Mouse (Mus musculus): ENCODE data around the gene Psmb11. TPM values are rescaled to one million over a fixed set of nuclear protein-coding genes. Genes with fewer than 3 reads are reported as not detected.

Psmb11 gene
- polyA plus RNA-seq, 1 experiment from 2014 or later, result 0.68 TPM

DNA sequence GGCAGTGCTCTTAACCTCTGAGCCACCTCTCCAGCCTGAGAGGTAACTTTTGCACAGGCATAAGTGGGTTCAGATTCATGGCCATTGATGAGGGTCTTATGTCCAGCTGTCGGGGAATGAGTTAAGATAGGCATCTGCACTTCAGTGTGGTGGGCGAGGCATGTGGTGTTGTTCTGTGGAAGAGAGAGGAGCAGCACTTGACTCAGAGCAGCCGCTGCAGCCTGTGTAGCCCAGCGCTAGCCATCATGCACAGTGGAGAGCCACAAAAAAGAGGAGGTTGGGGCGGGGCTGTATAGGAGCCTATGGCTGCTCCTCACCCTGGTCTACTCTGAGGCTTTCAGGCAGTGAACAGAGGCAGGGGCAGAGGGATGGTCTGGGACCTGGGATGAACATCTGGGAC, 6.9 kb downstream of the Psmb11 start:
- H3K27ac ChIP-seq (replicated peaks), result no peak overlapping the region

GRCm38 (mm10) chr14:54629797-54630196, 8.6 kb downstream of the Psmb11 start:
- H3K9me3 ChIP-seq, result no peaks in the 10 kb centered on the region
- WGBS, result 82% methylated on average over 2 of the region's 2 CpGs
- peaks cover 36% of the 10 kb centered on the region for H3K36me3 ChIP-seq
- ATAC-seq (ENCODE audit: extremely low read depth, insufficient number of reproducible peaks, low FRiP score, low TSS enrichment), result no peak
- H3K4me2 ChIP-seq, result no peak overlapping the region
- H3K27me3 ChIP-seq (replicated peaks), result no peaks in the 10 kb centered on the region; the same call in 1 of the 2 replicates
- H3K9ac ChIP-seq, result no peak overlapping the region
- no peak overlapping the region for H3K4me3 ChIP-seq
- H3K27ac ChIP-seq (replicated peaks), result no peak overlapping the region
- no peaks in the 10 kb centered on the region for H3K4me1 ChIP-seq

More for the DNA sequence above, 6.9 kb downstream of the Psmb11 start:
- H3K36me3 ChIP-seq, result peaks cover 23% of the 10 kb centered on the region
- WGBS, result 62% methylated on average over 5 of the region's 5 CpGs
- no peaks in the 10 kb centered on the region for H3K4me1 ChIP-seq
- no peaks in the 10 kb centered on the region for H3K9me3 ChIP-seq
- no peaks in the 10 kb centered on the region; the same call in 1 of the 2 replicates for H3K27me3 ChIP-seq (replicated peaks)
- H3K4me3 ChIP-seq, result no peak overlapping the region
- H3K9ac ChIP-seq, result no peak overlapping the region
- H3K4me2 ChIP-seq, result no peak overlapping the region
- ATAC-seq (ENCODE audit: extremely low read depth, insufficient number of reproducible peaks, low FRiP score, low TSS enrichment), result no peak

DNA sequence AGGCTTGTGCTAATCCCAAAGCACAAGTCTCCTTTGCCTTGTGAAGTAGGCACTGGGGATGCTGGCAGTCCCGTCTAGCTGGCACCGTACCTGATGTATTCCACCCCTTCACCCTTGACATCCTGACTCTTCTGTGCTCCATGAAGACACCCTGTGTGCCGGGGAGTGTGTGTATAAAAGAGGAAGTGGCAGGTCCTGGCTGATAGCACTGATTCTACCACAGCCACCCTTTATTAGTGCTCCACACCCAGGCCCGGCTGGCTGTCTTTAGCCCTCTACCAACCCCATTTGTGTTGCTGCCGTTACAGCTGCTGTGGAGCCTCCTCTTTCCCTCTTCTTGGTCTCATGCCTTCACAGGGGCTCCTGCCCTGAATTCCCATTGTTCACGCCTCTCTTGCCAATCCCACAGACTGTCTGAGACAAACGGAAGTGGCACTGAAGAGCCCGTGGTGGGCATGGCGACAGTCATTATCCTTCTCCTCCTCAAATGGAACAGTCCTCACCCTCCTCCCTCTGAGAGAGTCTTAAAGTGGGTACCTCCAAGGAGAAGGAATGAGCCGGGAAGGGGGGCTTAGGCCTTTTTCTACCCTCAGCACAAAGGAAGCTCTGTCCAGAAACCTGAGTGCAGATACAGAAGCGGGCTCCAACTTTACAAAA, 9.5 kb downstream of the Psmb11 start:
- Histone ChIP-seq H3K9ac (no peak overlapping the region), H3K27me3 (replicated peaks) (no peaks in the 10 kb centered on the region; the same call in 1 of the 2 replicates), H3K4me2 (no peak overlapping the region), H3K9me3 (no peaks in the 10 kb centered on the region), H3K36me3 (peaks cover 41% of the 10 kb centered on the region), H3K27ac (replicated peaks) (no peak overlapping the region), H3K4me3 (no peak overlapping the region), H3K4me1 (no peaks in the 10 kb centered on the region)
- WGBS, result 78% methylated on average over 11 of the region's 11 CpGs
- ATAC-seq (ENCODE audit: extremely low read depth, insufficient number of reproducible peaks, low FRiP score, low TSS enrichment), result no peak

DNA sequence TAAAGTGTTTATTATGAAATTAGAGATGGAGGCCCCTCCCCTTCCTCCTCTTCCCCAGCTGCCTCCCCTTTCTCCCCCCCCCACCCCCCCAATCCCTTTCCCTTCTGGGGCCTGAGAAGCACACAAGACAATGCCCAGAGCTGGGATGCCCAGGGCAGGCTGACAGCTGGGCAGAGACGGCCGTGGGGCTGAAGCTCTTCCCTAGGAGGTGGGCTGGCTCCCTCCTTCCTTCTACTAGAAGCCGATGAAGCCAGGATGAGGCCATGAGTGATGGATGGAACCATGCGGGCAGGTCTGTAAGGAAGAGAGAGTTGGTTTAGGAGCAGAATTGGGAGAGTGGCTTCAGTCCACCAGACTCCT, 10.0 kb downstream of the Psmb11 start:
- ATAC-seq (ENCODE audit: extremely low read depth, insufficient number of reproducible peaks, low FRiP score, low TSS enrichment), result no peak
- H3K9ac ChIP-seq, result peak overlapping the region; percentile 19; the same call in 1 of the 2 replicates
- H3K4me2 ChIP-seq, result no peak overlapping the region
- H3K9me3 ChIP-seq, result no peaks in the 10 kb centered on the region
- H3K4me3 ChIP-seq, result no peak overlapping the region
- peaks cover 46% of the 10 kb centered on the region for H3K36me3 ChIP-seq
- WGBS, result 78% methylated on average over 4 of the region's 4 CpGs
- no peak overlapping the region for H3K27ac ChIP-seq (replicated peaks)
- no peaks in the 10 kb centered on the region for H3K27me3 ChIP-seq (replicated peaks)
- no peaks in the 10 kb centered on the region for H3K4me1 ChIP-seq

GRCm38 (mm10) chr14:54632252-54632651, 11.0 kb downstream of the Psmb11 start:
- H3K9ac ChIP-seq, result no peak overlapping the region
- H3K27ac ChIP-seq (replicated peaks), result no peak overlapping the region
- peaks cover 57% of the 10 kb centered on the region for H3K36me3 ChIP-seq
- no peak overlapping the region for H3K4me3 ChIP-seq
- H3K9me3 ChIP-seq, result no peaks in the 10 kb centered on the region
- no peak overlapping the region for H3K4me2 ChIP-seq
- 85% methylated on average over 37 of the region's 37 CpGs for WGBS
- no peaks in the 10 kb centered on the region for H3K4me1 ChIP-seq
- no peaks in the 10 kb centered on the region for H3K27me3 ChIP-seq (replicated peaks)
- no peak for ATAC-seq (ENCODE audit: extremely low read depth, insufficient number of reproducible peaks, low FRiP score, low TSS enrichment)

DNA sequence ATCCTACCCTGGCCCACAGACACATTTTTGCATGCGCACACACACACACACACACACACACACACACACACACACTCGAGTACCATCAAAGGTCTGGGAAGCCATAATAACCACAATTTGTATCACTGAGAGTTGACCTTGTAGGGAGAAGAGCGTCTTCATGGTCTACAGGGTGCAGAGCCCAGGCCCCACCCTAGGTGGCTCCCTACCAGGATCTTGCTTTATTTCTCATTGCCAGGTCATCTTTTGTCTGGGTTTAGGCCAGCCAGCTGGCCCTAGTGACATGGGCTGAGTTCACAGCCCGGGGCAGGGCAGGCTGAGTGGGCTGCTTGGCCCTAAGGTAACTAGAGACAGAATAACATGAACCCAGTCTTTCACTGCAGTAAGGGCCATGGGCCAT, 12.9 kb downstream of the Psmb11 start:
- H3K27me3 ChIP-seq (replicated peaks), result 0 out of 2 replicates have a peak, but pooled peaks cover under 1% of the 10 kb centered on the region
- H3K4me1 ChIP-seq, result no peaks in the 10 kb centered on the region
- 78% methylated on average over 4 of the region's 4 CpGs for WGBS
- no peak overlapping the region for H3K9ac ChIP-seq
- no peak overlapping the region for H3K4me3 ChIP-seq
- H3K27ac ChIP-seq (replicated peaks), result no peak overlapping the region
- peaks cover 73% of the 10 kb centered on the region for H3K36me3 ChIP-seq
- no peaks in the 10 kb centered on the region for H3K9me3 ChIP-seq
- no peak for ATAC-seq (ENCODE audit: extremely low read depth, insufficient number of reproducible peaks, low FRiP score, low TSS enrichment)
- no peak overlapping the region for H3K4me2 ChIP-seq

DNA sequence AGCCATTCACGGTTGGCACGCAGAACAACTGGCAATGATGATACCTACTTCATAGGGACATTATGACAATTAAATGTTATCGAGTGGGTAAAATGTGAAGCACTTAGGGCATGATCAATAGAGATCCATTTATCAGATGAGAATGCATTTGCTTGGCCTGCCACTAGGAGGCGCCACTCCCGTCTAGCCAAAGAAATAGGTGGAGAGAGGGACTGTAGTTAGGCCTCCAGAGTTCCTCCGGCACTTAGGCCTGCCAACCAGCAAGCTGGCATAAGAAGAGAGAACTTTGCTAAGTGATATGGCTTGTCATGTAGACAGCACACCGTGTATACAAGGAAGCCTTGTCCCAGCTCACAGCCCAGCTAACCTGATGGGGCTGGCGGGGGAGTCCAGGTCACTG, 15.7 kb downstream of the Psmb11 start:
- 49% methylated on average over 8 of the region's 8 CpGs for WGBS
- ATAC-seq (ENCODE audit: extremely low read depth, insufficient number of reproducible peaks, low FRiP score, low TSS enrichment), result no peak

GRCm38 (mm10) chr14:54638210-54638609, 17.0 kb downstream of the Psmb11 start:
- Histone ChIP-seq H3K4me2 (no peak overlapping the region), H3K27ac (replicated peaks) (no peak overlapping the region), H3K27me3 (replicated peaks) (peaks cover 3% of the 10 kb centered on the region; the same call in 1 of the 2 replicates), H3K9ac (no peak overlapping the region), H3K4me1 (peaks cover 13% of the 10 kb centered on the region), H3K36me3 (peaks cover 60% of the 10 kb centered on the region), H3K9me3 (no peaks in the 10 kb centered on the region), H3K4me3 (no peak overlapping the region)
- no peak for ATAC-seq (ENCODE audit: extremely low read depth, insufficient number of reproducible peaks, low FRiP score, low TSS enrichment)
- WGBS, result 71% methylated on average over 5 of the region's 5 CpGs

More for the DNA sequence above, 15.7 kb downstream of the Psmb11 start:
- H3K9me3 ChIP-seq, result no peaks in the 10 kb centered on the region
- H3K27ac ChIP-seq (replicated peaks), result no peak overlapping the region
- no peak overlapping the region for H3K4me3 ChIP-seq
- peaks cover 13% of the 10 kb centered on the region for H3K4me1 ChIP-seq
- H3K36me3 ChIP-seq, result peaks cover 61% of the 10 kb centered on the region
- no peak overlapping the region for H3K4me2 ChIP-seq
- no peak overlapping the region for H3K9ac ChIP-seq
- peaks cover 3% of the 10 kb centered on the region; the same call in 1 of the 2 replicates for H3K27me3 ChIP-seq (replicated peaks)

DNA sequence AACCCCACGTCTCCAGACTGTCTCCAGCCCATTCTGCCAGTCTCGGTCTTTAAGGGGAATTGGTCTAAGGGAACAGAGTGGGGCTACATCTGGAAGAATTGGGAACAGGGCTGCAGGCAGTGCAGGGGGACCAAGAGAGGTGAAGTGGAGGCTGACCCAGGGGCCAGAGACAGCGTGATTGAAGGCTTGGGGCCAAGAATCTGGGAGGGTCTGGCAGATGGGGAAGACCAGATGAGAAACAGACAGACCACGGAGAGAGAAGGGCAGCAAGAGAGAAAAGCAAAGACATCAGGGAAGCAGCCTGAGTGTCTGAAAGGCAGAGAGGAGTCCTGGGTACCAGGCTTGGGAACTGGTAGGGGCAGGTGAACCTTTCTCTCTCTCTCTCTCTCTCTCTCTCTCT, 18.9 kb downstream of the Psmb11 start:
- 32% methylated on average over 4 of the region's 4 CpGs for WGBS
- Histone ChIP-seq H3K4me2 (peak overlapping the region; percentile 99), H3K27ac (replicated peaks) (no peak overlapping the region), H3K4me1 (peaks cover 17% of the 10 kb centered on the region), H3K4me3 (peak overlapping the region; percentile 81), H3K9ac (peak overlapping the region; percentile 92), H3K9me3 (no peaks in the 10 kb centered on the region), H3K27me3 (replicated peaks) (peaks cover 3% of the 10 kb centered on the region; the same call in 1 of the 2 replicates), H3K36me3 (peaks cover 65% of the 10 kb centered on the region)
- ATAC-seq (ENCODE audit: extremely low read depth, insufficient number of reproducible peaks, low FRiP score, low TSS enrichment), result no peak

- Histone ChIP-seq H3K9ac (peak within 1 kb of the TSS; percentile 92), H3K4me2 (peak within 1 kb of the TSS; percentile 99), H3K9me3 (no peaks in the 10 kb centered on the region), H3K36me3 (peaks cover 68% of the 10 kb centered on the region), H3K27ac (replicated peaks) (peak within 1 kb of the TSS; percentile 78), H3K27me3 (replicated peaks) (peaks cover 3% of the 10 kb centered on the region; the same call in 1 of the 2 replicates), H3K4me3 (peak within 1 kb of the TSS; percentile 81), H3K4me1 (peaks cover 17% of the 10 kb centered on the region)
- 3% methylated on average over 24 of the region's 28 CpGs for WGBS
- no peak for ATAC-seq (ENCODE audit: extremely low read depth, insufficient number of reproducible peaks, low FRiP score, low TSS enrichment)
Observed at GRCm38 (mm10) chr14:54640946-54641304, 19.7 kb downstream of the Psmb11 start, which contains the start of gene Gm17606. Gm17606 (plus strand) TSS chr14:54640952.

GRCm38 (mm10) chr14:54641305-54641969, 20.2 kb downstream of the Psmb11 start, which contains the start of gene Cdh24:
Cdh24 (minus strand) TSS chr14:54641364.
- Histone ChIP-seq H3K4me2 (peak within 1 kb of the TSS; percentile 99), H3K9me3 (no peaks in the 10 kb centered on the region), H3K4me3 (peak within 1 kb of the TSS; percentile 81), H3K27me3 (replicated peaks) (peaks cover 3% of the 10 kb centered on the region; the same call in 1 of the 2 replicates), H3K4me1 (peaks cover 17% of the 10 kb centered on the region), H3K9ac (peak within 1 kb of the TSS; percentile 92), H3K36me3 (peaks cover 68% of the 10 kb centered on the region), H3K27ac (replicated peaks) (peak within 1 kb of the TSS; percentile 78)
- ATAC-seq (ENCODE audit: extremely low read depth, insufficient number of reproducible peaks, low FRiP score, low TSS enrichment), result peak; percentile 87
- under 1% methylated on average over 50 of the region's 52 CpGs for WGBS

Measured in heart, embryonic 13.5 days (tissue).